Mouse (Mus musculus) lung, postnatal 0 days (tissue): ENCODE measurements around the gene Lrrc27.

Experiments
- CTCF ChIP-seq: IDR thresholded peaks from 2 replicates; pipeline ENCODE4 v1.5.1; 2016; ENCODE audit warnings: antibody characterized with exemption, mild to moderate bottlenecking
- EP300 ChIP-seq: IDR thresholded peaks from 2 replicates; pipeline ENCODE4 v1.6.1; 2016; ENCODE audit warnings: antibody characterized with exemption, mild to moderate bottlenecking, control low read depth

DNA sequence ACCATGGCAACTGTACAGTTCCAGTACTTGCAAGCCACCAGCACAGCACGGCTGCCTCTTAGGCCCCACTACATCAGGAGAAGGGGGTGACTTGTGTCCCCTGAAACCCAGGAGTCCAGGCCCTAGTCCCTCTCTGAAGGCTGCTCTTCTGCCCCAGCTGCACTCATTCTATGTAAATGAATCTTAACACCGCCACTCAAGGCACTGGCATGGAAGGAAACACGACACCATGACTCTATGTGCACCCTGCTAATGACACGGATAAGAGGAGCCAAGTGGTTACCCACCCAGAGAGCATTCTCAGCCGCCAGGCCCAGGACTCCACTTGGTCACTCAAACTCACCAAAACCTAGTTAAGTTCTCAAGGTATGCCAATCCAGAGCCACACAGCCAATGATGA lies 26.8 kb upstream of the Lrrc27 start:
- TF ChIP-seq CTCF (no peak), EP300 (no peak)
